Mouse (Mus musculus) left cerebral cortex, postnatal 36 days (tissue): ENCODE data around the gene Cdh13. TPM values are rescaled to one million over a fixed set of nuclear protein-coding genes. Genes with fewer than 3 reads are reported as not detected.

ENCODE experiments used
- DNase-seq, 2 experiments: peaks; one replicate each; pipeline ENCODE4 v3.0.0; 2021 to 2022; ENCODE audit warnings: low spot score in 2 of 2, mixed read lengths in 1 of 2
- intact Hi-C: fragments of 180-260 bp; cut with DNase I; formaldehyde crosslinking; loops from one replicate; pipeline ENCODE4 v1.15.1; 2025
- total RNA-seq, 2 experiments: library from RNA; stranded (reverse); gene quantifications; 2 replicates each; pipeline ENCODE4 v1.2.3; 2021

Gene Cdh13
- total RNA-seq, 2 experiments from 2014 or later, result 78.4 to 85.3 TPM

DNA sequence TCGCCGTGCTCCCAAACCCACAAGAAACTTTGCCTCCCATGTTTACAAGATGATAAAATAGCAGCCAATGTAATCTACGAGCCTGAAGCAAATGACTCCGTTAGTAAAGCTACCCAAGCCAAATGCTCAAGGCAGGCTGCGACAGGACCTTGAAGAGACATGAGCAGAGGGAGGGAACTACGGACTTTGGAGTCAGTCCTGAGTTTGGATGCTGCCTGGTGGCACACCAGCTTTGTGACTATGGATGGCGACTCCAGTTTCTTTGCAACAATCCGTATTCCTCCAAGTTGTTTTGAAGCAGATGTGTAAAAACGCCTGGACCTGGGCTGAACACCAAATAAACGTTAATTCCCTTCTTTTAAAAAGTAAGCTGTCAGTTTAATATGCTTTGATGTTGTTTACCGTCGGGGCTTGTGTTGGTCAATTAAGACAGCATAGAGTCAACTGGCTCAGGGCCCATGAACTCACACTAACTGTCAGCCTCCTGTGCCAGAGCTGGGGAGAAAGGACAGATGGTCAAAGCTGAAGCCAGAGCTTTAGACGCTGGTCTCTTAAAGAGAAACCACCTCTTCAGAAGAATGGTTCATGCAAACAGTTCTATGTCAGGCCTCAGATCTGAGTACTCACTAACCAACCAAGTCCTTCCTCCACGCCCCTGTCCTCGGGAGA lies 678.5 kb downstream of the Cdh13 start:
- DNase-seq, result no peak
- intact Hi-C loops, result no loop called here

DNA sequence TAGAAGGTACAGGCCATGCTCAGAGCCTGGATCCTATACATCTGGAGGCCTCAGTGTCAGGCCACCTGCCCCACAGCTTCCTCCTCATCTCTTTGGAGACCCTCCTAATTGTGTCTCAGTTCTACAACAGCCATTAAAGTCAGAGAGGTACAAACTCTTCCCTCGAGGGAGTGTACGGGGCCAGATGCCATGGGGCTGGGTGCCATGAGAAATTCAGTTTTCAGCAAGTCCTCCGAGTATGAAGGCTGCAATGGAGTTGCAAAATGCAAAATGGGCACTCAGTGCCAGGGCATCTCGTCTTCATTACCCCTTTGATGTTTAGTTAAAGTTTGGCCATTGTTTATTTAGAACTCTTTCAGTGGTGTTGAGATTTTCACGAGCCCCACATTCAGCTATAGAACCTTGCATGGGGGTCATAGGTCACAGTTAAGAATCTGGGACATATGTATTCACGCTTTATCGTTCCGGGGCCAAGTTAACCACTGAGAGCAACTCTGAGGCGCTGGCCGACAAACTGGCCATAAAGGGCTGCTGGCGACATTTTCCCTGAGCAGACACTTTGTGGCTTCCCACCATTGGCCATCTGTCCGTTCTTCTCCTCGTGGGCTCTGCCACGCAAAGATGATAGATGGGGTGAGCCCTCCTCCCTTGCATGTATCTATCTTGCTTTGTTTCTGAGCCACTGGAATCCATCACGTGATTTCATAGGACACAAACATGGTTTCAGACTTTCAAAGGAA lies 681.7 kb downstream of the Cdh13 start:
- intact Hi-C loops, result no loop called here
- DNase-seq, result no peak

GRCm38 (mm10) chr8:118968896-118969295 lies 685.4 kb downstream of the Cdh13 start:
- DNase-seq, result no peak
- intact Hi-C loops, result no loop called here

DNA sequence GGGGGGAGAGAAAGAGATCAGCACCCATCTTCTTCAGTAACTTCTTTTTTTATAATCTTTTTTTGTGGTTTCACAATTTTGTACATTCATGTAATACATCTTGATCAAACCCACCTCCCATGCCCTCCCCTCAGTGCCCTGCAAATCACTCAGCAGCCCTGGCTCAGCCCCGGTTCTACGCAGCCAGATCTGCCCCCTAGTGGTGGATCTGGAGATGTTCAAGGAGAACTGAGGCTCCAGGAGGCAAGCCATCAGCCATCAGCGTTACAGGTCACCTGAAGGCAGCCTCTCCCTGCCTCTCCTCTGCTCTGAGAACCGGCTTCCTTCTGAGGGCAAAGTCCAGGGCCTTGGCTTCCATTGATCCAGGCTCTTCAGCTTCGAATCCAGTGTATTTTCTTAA lies 696.3 kb downstream of the Cdh13 start:
- DNase-seq, result peak; percentile 10 to 17

DNA sequence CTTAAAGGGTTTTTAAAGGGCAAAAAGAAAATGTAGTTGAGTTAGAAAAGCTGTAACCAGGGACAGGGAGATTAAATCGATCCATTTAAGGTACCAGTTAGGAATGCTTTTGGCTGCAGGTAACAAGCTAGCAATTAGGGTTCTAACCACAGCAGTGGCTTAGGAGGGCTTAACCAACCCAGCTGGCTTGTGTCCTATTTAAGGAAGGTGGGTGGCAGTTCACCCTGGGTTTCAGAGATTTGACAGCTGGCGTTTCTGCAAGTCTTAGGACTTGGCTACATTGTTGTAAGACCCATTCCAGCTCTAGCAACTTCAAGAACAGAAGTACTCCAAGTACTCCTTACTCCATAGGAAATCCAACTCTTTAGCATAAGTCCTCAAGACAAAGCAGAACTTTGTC lies 700.2 kb downstream of the Cdh13 start:
- intact Hi-C loops, result no loop called here
- no peak for DNase-seq

More for the DNA sequence above, 696.3 kb downstream of the Cdh13 start:
- intact Hi-C loops, result no loop called here

DNA sequence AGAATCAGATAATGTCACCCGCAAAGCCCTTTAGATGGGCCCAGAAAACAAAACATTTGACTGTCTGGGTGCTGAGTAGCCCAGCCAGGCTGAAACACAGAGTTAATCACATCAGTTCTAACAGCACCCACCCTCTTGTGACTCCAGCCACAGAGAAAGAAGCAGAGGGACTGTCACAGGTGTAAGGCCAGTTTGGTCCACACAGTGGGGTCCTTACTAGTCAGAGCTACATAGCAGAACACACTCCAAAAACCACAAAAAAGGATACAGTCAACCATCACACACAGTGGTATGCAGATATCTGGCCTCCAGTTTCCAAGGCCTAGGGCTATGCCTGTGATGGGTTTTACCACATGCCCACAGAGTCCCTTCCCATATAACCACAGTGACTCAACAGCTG lies 703.3 kb downstream of the Cdh13 start:
- no peak for DNase-seq
- intact Hi-C loops, result no loop called here

DNA sequence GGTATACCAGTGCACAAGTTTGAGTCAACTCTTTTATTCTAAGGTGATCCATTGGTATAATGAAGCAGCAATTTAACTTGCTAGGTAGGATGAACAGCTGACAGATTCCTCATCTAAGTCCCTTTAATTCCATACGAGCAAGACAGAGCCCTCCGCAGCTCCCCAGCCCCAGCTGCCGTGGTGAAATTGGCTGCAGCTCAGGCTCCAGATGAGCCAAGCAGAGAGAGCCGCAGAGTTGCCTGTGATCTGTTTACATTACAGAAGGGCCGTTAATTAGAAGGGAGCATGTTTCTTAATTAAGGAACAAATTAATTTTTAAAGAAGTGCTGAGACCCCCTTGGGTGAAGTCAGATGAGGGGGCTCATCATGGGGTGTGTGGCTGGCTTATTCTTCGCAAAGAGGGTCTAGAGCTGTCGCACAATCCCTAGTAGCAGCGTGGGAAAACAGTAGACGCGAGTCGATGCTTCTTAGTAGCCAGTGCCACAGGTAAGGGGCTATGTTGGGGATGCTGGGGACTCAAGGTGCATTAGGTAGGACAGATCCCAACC lies 712.2 kb downstream of the Cdh13 start:
- DNase-seq, result no peak
- intact Hi-C loops, result no loop called here

- intact Hi-C loops, result no loop called here
- peak in 1 of 2 experiments; percentile 13 for DNase-seq
Observed at GRCm38 (mm10) chr8:119000595-119000994, 717.1 kb downstream of the Cdh13 start.

DNA sequence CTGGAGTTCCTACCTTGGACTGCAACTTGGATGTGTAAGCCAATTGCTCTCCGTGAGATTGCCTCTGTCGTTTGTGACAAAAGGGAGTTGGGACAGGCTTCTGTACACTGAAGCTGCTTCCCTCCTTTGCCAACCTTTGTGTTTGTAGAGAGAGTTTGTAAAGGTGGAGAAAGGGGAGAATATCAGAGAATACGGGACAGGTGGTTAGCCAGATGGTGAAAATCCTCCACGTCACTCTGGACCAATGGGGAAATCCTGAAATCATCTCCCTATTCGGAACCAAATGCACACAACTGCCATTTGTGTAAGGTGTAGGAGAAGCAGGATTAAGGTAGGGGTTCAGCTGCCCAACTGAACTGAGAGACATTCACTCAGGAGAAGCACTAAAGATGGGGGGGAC lies 721.3 kb downstream of the Cdh13 start:
- intact Hi-C loops, result no loop called here
- no peak for DNase-seq

GRCm38 (mm10) chr8:119018675-119019074 lies 735.1 kb downstream of the Cdh13 start:
- DNase-seq, result peak; percentile 17 to 32
- intact Hi-C loops, result no loop called here

- intact Hi-C loops, result no loop called here
- DNase-seq, result peak; percentile 80 to 82
Observed at GRCm38 (mm10) chr8:119020781-119021180, 737.2 kb downstream of the Cdh13 start.

GRCm38 (mm10) chr8:119021478-119021877 lies 737.9 kb downstream of the Cdh13 start:
- intact Hi-C loops, result no loop called here
- DNase-seq, result no peak

DNA sequence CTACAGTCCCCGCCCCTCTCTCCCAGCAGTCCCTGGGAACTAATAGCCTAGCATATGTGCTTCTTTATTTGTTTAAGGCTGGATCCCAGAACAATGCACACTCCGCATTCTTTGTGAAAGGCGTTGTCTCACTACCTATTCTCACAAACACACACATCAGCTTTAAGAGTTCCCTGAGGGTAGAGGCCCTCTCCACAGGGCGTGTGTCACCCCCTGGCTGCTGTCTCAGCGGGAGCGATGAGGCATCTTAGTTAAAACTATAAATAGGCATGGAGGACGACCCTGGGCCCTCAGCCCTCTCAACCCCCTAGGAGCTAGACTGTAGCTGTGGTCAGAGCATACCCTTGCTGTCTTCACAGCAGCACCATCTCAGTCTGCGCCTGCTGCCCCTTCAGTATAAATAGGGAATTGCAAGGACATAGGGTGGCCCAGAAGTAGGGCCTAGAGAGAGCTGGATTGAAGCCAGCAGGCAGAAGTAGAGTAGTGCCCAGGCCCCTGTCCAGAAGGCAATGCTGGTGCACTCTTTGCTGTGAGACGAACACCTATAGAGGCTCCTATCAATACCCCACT lies 738.9 kb downstream of the Cdh13 start:
- intact Hi-C loops, result no loop called here
- DNase-seq, result no peak

DNA sequence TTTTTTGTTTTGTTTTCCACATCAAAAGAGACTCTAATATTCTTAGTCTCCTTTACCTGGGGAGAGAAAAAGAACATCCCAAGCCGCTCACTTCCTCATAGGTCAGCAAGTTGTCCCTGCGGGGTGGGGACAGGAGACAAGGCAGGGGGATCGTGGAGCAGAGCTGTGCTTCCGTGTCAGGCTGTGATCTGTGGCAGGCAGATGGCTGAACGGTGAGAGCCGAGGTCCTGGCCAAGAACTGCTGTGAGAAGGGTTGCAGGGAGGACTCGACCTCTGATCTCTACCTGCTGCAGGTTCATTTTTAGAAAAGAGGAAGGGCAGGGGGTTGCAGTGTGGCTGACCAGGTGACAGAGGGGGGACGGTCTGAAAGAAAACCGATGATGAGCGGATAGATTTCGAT lies 749.9 kb downstream of the Cdh13 start:
- DNase-seq, result no peak
- intact Hi-C loops, result no loop called here

- no peak for DNase-seq
- intact Hi-C loops, result no loop called here
Observed at GRCm38 (mm10) chr8:119034037-119034436, 750.5 kb downstream of the Cdh13 start.

DNA sequence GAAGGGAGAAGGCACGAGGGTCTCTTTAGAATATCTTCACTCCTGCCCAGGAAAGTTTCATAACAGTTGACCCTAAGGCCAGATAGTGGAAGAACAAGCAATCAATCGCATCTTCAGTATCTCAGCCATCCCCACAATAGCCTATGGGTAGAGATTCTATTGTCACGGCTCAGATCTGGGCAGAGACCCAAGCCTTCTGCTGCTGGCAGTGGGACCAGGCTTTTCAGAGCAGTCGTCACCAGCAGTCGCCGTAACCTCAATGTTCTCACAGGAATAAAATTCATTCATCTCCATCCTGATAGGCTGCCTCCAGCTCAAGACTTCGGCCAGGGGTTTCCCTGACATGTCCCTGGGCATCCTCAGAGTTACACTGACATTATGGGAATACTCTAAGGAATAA lies 751.6 kb downstream of the Cdh13 start:
- intact Hi-C loops, result no loop called here
- peak; percentile 36 to 59 for DNase-seq

DNA sequence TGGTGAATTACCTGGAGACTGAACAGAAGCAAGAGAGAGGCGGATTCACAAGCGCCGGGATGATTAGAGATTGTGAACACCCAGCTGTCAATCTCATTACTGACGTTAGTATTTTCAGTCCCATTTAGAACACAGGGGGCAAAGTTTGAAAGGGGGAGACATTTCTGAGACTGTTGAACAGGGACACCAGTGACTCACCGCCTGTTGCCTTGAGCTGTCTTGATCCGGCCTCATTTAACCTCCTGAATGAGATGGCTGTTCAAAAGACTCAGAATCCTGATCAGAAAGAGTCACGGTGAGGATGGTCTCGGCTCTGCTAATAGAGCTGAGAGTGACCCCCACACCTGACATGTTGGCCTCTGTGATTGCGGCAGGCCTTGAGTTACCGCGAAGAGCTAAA lies 754.0 kb downstream of the Cdh13 start:
- DNase-seq, result no peak
- intact Hi-C loops, result no loop called here

GRCm38 (mm10) chr8:119039358-119039757 lies 755.8 kb downstream of the Cdh13 start:
- intact Hi-C loops, result no loop called here
- DNase-seq, result no peak

- no peak for DNase-seq
- intact Hi-C loops, result no loop called here
Observed at GRCm38 (mm10) chr8:119057876-119058275, 774.3 kb downstream of the Cdh13 start.

DNA sequence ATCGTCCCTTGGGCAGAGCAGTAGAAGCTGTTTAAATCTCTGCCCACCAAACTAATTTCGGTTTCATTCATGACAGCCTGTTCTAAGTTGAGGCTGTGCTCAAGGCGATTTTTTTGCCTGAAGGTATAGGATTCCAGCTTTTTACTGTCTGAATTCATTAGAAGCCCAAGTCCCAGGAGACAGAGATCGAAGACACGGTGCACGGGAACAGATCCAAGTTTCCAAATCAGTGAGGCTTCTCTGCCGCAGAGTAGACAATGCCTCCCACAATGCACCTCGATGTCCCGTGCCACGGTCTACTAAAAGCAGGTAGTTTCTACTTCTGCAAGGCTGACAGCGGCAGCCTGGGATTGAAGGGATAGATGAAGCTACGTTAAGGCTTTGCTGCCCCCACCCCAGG lies 778.1 kb downstream of the Cdh13 start:
- DNase-seq, result peak in 1 of 2 experiments; percentile 16
- intact Hi-C loops, result loop anchor here (10.0 kb wide), 1 partner anchor 187 kb away; no protein-coding TSS in a partner anchor

DNA sequence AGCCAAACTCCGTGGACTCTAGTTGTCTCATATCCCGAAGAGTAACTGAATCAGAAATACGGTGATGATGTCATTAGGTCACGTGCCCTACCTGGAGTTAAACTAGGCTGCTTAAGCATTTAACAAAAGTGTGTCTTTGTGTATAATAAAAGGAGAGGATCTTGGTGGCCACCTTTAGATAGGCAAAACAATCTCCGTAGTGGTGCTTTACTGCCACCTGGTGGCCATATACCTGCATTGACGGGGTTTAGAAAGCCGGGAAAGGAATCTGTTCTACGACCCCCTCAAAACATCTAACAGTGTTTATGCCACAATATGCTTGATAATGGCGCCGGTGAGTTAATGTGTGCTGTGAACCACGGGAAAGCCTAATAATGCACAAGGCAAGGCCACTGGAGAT lies 781.0 kb downstream of the Cdh13 start:
- intact Hi-C loops, result loop anchor here (10.0 kb wide), 1 partner anchor 190 kb away; no protein-coding TSS in a partner anchor
- peak; percentile 28 to 48 for DNase-seq
